In the genomic region with DNA sequence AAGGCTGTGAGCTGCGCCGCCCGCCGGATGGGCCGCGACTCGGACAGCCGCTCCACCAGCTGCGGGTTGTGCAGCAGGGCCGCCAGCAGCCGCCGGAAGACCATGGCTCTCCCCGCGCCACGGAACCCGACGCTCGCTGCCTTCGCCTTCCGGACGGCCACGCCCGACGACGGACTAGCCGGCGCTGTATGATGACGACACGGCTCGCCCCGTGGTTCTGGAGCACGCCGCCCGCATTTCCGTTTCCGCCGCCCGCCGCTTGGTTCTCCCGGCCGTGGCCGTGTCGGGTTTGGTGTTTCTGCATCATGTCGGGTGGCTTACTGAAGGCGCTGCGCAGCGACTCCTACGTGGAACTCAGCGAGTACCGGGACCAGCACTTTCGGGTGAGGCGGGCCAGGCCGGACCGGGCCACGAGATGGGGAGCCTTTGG, we compare ENCODE assay signal across 8 mouse cellular contexts. TPM values are rescaled to one million over a fixed set of nuclear protein-coding genes. Genes with fewer than 3 reads are reported as not detected.
DNase-seq lines count a peak whose midpoint lies in the region; ATAC-seq and TF ChIP-seq lines count a peak whose summit lies in the region.

Gene 0610012G03Rik (minus strand): TSS at position 150 of the 430 bp plus-strand sequence.
Gene Ncbp2 (plus strand): TSS at position 169 of the 430 bp plus-strand sequence.

- peak within 1 kb of the TSS; percentile 90 for H3K27ac ChIP-seq in forebrain, embryonic 15.5 days (replicated peaks)

- no peak for TF ChIP-seq CTCF in lung, adult 2 months (IDR thresholded peaks at IDR 0.05; ENCODE audit: insufficient read depth, low read length)

- peaks cover 42% of the 10 kb centered on the region for H3K4me1 ChIP-seq in forebrain, embryonic 15.5 days
- peaks cover 7% of the 10 kb centered on the region; the same call in 1 of the 2 replicates for H3K4me1 ChIP-seq in lung, adult 2 months (ENCODE audit: control insufficient read depth, insufficient read depth, low read length)

- peak within 1 kb of the TSS; percentile 77 for H3K9ac ChIP-seq in forebrain, embryonic 15.5 days (replicated peaks)

- H3K4me2 ChIP-seq in forebrain, embryonic 15.5 days (replicated peaks) = peak within 1 kb of the TSS; percentile 81

- peak; percentile 93 for DNase-seq in ES-CJ7 (ENCODE audit: low read depth, low spot score)
- DNase-seq in cerebellum, adult 11 months = peak; percentile 92
- peak; percentile 88 for DNase-seq in heart, postnatal 25 days (ENCODE audit: low spot score)
- DNase-seq in layer of hippocampus, adult 18-20 months (ENCODE audit: low spot score in 2 of 2) = peak; percentile 94 to 97
- DNase-seq in lung, adult 2 months = peak; percentile 97
- peak; percentile 89 for DNase-seq in thymus, adult 18-20 months

- H3K27me3 ChIP-seq in forebrain, embryonic 15.5 days = no peaks in the 10 kb centered on the region

- peak; percentile 76 for TF ChIP-seq POLR2A in lung, adult 2 months (IDR thresholded peaks at IDR 0.05; ENCODE audit: borderline replicate concordance, extremely low read depth, low read depth, low read length)

- ATAC-seq in forebrain, embryonic 15.5 days (replicated peaks) = peak; percentile 94
- ATAC-seq in neutrophil, adult 5-6 weeks (ENCODE audit: extremely low read depth, insufficient number of reproducible peaks, low FRiP score, poor library complexity, severe bottlenecking) = peak; percentile 86

- WGBS in forebrain, embryonic 15.5 days = under 1% methylated on average over 50 of the region's 55 CpGs
- under 1% methylated on average over 55 of the region's 55 CpGs for WGBS in lung, adult 2 months

- no peaks in the 10 kb centered on the region for H3K9me3 ChIP-seq in forebrain, embryonic 15.5 days

- H3K4me3 ChIP-seq in forebrain, embryonic 15.5 days = peak within 1 kb of the TSS; percentile 80
- peak within 1 kb of the TSS; percentile 99 for H3K4me3 ChIP-seq in lung, adult 2 months (replicated peaks; ENCODE audit: extremely low read depth, low read depth, low read length)

- peaks cover 6% of the 10 kb centered on the region; the same call in 1 of the 2 replicates for H3K36me3 ChIP-seq in forebrain, embryonic 15.5 days

- intact Hi-C loops in heart, postnatal 25 days (cut with DNase I) = loop anchor here (1.0 to 5.0 kb wide), 2 partner anchors 55 to 299 kb away; partner anchors contain the start of genes Fbxo45, Senp5 and Wdr53

RNA-seq across cellular contexts. Expression of gene 0610012G03Rik, which starts in this region (rescaled TPM):
- polyA plus RNA-seq in forebrain, embryonic 15.5 days (2015; fragmentation: Nextera tagmentation; extraction: Ambion mirVana) = 106 and 113 TPM in 2 replicates
- 10 to 100 TPM; 81.8 to 82.0 TPM for total RNA-seq in heart, postnatal 25 days (2021)
- 10 to 100 TPM; 41.2 to 41.5 TPM for total RNA-seq in layer of hippocampus, adult 18-20 months (2021)
- 49.6 and 74.2 TPM in 2 replicates for polyA plus RNA-seq in lung, adult 2 months (2012; rRNA removed)
- 9.0 and 10.9 TPM in 2 replicates for total RNA-seq in neutrophil, adult 5-6 weeks (2017)

RNA-seq across cellular contexts. Expression of gene Ncbp2, which starts in this region (rescaled TPM):
- polyA plus RNA-seq in forebrain, embryonic 15.5 days (2015; fragmentation: Nextera tagmentation; extraction: Ambion mirVana) = 115 and 116 TPM in 2 replicates
- total RNA-seq in heart, postnatal 25 days (2021) = 10 to 100 TPM; 21.4 to 25.5 TPM
- 10 to 100 TPM; 51.4 to 53.4 TPM for total RNA-seq in layer of hippocampus, adult 18-20 months (2021)
- polyA plus RNA-seq in lung, adult 2 months (2012; rRNA removed) = 6.6 and 26.5 TPM in 2 replicates
- total RNA-seq in neutrophil, adult 5-6 weeks (2017) = 13.9 and 15.1 TPM in 2 replicates

Comparison
In these comparisons a context has a peak if more than half of its experiments do, and no peak if none do; other contexts are left out.
1. Peak in every context shown above with its lines: DNase-seq, ATAC-seq, H3K4me3 ChIP-seq and H3K27ac ChIP-seq.